Mouse (Mus musculus) regulatory T cell (primary cell): ENCODE data around the gene Afdn.
"Not testable (repeated sequence)": the region's sequence is repeated elsewhere in the genome, so short reads cannot be mapped to it uniquely, and the experiment has no call there.

Source experiments
- in situ Hi-C: fragments of 300-600 bp; cut with MboI, MseI; formaldehyde crosslinking; loops from one replicate; pipeline ENCODE4 v1.15.1; 2025; ENCODE audit warnings: high pct_unique_total_duplicates

Gene Afdn

GRCm38 (mm10) chr17:13939231-13939630, 178.9 kb downstream of the Afdn start:
- in situ Hi-C loops: not testable (repeated sequence)

DNA sequence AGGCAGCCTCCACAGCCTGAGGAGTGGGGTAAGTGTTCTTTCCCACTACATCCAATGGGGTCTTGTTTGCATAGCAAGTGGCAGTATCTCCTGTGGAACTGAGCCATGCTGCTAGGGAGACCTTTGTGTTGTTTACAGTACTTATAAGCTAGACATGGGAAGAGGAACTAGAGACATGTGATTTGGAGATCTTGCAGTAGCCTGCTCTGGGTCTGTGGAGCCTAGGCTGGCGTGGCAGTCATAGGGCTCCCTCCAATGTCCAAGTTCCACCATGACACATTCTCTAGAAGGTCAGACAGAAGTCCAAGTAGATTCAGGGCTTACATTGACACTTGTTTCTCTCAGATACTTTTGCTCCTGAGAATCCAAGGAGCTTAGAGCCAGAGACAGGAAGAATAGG, 180.1 kb downstream of the Afdn start:
- in situ Hi-C loops: loop anchor here (10.0 kb wide), 1 partner anchor 114 kb away; the partner anchor contains the start of gene Gm7358

GRCm38 (mm10) chr17:13948073-13948472, 187.7 kb downstream of the Afdn start, which contains the start of gene Gm7168:
TSS of gene Gm7168 (plus strand) at chr17:13948373.
- in situ Hi-C loops: loop anchor here (10.0 kb wide), 1 partner anchor 107 kb away; the partner anchor contains the start of gene Gm7358

DNA sequence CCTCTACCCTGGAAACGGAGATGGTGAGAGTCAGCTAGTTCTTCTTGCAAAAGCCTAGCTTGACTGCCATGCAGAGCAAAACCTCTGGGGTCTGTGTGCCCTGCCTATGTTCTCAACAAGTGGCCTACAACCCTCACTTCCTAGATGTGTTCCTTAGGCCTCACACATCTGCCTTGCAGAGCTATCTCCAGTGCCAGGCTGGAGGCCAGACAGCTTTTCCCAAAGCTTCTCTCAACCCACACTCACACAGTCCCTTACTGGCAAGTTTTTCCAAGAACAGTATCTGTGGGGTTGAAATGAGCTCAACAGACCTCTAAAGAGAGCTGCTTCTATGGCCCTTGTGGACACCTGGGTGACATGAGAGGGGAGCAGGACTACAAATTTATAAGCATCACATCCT, 191.2 kb downstream of the Afdn start:
- in situ Hi-C loops: not testable (repeated sequence)
